Mouse (Mus musculus): ENCODE data around the gene Golt1b.
A peak's percentile ranks its signal among the peaks of the same experiment; 100 is the strongest.
"Not testable (repeated sequence)": the region's sequence is repeated elsewhere in the genome, so short reads cannot be mapped to it uniquely, and the experiment has no call there.

Golt1b gene

GRCm38 (mm10) chr6:142387011-142387754 lies at the start of gene Golt1b, which contains the start of gene Recql:
Golt1b (plus strand) TSS chr6:142387221.
Recql (minus strand) TSS chr6:142387087.
- DNase-seq = peak; percentile 98

- no peak for DNase-seq
Measured at GRCm38 (mm10) chr6:142338961-142339360, 48.1 kb upstream of the Golt1b start.

DNA sequence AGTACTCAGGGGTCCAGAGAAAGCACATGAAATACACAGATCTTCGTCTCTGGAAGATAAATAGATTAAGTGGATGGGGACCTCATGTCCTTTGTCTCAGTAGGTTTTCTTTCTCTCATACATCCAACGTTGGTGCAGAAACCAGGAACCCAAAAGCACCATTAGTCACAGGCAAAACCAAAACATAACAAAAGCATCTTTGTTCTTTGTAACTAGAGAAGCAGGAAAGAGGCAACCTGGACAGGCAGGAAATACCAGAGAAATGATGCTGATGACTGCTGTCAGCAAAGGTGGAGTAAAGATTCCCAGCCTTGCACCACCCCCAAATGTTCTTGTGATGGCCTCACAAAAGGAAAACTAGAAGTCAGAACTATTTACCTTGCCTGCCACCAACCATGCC lies 47.4 kb upstream of the Golt1b start:
- no peak for DNase-seq

GRCm38 (mm10) chr6:142343561-142343960 lies 43.5 kb upstream of the Golt1b start:
- peak; percentile 73 for DNase-seq

- DNase-seq = peak; percentile 75
Measured at GRCm38 (mm10) chr6:142345440-142346038, 41.5 kb upstream of the Golt1b start, which contains the start of gene Pyroxd1. Pyroxd1 (plus strand) TSS chr6:142345654.

DNA sequence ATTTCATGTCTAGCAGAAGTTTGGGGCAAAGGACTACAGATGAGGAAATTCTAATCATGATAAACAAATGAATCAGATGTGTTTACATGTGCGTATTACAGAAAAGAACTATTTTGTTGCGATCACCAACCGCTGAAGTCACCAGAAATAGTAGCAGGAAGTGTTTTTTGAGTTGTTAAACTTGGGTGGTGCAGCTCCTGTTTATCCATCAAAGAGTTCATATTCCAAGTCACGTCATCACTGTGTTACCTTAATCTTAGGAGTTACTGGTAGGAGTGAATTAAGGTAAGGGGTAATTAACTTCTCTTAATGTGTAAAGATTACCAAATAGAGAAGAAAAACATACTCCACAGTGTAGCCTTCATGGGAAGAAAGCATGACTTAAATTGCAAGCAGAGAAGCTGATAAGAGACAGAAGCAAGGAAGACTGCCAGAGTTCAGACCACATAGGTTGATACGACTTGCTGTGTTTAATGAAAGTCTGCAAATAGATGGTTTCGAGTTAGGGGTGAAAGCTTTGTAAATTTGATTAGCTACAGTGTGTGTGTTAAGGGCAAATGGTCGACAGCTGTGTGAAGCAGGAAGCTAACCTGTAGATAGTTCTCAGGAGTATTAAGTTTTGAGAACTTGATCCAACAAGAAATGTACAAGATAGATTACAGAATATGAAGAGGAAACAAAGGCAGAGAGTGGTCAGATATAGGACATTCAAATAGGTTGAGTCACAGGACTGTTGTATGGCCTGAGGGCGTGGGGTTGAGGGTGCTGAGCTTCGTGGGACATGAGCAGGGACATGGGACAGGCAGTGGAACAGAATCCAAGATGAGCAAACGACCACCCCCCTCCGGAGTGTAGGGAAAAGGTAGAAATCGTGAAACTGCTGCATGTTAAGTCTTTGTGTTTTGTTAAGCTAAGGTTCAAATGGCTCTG lies 40.6 kb upstream of the Golt1b start:
- DNase-seq = no peak

DNA sequence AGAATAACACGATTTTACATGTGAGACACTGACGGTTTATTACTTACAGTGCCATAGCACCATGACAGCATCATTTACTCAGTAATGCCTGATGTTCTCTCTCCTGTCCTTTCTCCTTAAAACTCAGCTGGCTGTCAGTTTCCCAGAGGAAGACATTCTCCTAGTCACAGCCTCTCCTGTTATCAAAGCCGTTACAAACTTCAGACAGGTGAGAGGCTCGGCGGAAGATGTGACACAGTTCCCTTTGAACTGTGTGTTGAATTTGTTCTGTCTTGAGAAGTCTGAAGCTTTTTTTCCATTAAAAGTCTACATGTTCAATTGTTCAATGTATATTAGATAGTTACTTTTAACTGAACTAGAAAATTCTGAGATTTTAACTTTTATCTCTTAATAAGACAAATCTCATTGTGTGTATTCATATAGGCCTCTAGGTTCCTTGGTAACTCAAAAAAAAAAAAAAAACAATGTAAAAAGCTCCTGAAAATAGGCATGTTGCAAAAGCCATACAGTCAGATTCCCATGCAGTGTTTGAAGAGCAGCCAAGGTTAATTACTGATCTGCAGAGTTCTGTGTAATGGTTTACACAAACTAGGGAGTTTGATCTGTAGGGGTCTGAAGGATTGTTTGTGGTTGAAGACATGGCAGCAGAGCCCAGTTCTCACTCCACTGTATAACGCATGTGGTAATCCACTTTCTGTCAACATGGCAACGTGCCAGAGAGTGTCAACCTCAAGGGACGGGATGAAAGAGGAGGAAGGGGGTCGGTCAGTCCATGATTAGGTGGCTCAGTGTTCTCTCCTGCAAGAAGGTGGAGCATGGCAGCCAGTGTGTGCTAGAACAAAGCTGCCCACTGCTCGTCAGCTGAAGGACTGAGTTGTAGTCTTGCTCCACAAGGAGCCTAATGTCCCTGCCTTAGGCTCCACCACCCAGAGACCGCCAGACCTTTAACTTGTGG lies 39.3 kb upstream of the Golt1b start:
- DNase-seq = no peak

DNA sequence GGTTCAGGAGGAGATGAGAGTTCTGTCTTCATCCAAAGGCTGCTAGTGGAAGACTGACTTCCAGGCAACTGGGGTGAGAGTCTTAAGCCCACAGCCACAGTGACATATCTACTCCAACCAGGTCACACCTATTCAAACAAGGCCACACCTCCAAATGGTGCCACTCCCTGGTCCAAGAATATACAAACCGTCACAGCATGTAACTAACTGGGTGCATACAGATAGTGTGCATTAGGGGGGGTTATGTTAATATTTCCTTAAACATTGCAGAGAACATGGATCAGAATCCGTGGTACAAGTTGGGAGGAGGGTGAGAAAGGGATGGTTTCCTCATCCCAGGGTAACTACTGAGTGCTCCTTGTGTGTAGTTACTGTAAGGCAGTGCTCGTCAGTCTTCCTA lies 34.9 kb upstream of the Golt1b start:
- not testable (repeated sequence) for DNase-seq

GRCm38 (mm10) chr6:142357106-142357505 lies 29.9 kb upstream of the Golt1b start:
- no peak for DNase-seq

- DNase-seq = no peak
Measured at GRCm38 (mm10) chr6:142362036-142362435, 25.0 kb upstream of the Golt1b start.

DNA sequence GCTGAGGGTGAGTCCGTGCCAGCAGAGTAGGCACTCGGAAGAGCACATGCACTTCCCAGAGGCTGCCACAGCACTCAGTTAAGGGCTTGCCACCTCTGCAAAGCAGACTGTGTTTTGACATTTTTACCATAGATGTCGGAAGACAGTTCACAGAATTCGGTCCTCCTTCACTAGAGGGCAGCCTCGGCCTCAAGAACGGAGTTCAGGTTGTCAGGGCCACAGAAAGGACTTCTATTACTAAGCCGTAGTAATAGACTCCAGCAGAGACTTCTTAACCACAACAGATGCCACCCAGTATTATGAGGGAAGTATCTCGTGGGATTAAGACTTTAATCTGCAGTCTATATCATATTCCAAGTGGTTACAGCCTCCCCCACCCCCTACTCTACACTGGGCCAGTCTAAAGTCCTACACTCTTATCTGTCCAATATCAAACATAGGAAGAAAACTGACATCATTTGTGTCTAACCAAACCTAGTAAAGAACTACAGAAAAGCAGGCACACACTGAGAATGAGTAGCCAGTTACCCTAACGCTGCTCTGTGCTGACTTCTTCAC lies 23.9 kb upstream of the Golt1b start:
- no peak for DNase-seq

DNA sequence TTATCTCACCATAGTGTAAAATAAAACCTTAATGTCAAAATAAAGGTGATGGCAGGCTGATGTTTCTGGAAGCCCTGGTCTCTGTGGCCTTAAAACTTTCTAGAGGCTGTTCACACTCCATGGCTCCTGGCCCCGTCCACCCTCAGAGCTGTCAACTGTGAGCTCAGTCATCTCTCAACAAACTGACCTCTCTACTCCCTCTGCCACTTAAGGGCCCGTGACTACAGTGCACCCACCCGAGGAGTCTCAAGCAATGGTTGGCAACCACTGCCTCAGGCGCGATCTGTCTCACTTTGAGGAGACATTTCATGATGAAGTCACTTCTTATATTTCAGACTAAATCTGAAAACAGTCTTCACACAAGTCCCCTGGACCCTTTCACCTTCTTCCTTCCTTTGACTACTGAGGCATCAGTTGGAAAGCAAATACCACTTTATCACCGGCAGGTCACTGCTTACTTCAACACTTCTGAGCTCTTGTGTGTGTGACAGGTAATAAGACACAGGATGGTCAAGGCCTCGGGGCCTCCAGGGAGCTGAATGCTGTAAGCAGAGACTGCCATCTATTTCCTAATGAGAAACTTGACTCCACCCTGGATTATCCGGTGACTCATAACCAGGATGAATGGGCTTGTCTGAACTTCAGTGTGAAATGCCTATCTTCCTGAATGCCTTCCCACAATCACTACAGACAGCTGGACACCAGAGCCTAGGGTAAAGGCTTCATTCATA lies 21.1 kb upstream of the Golt1b start:
- DNase-seq = no peak

DNA sequence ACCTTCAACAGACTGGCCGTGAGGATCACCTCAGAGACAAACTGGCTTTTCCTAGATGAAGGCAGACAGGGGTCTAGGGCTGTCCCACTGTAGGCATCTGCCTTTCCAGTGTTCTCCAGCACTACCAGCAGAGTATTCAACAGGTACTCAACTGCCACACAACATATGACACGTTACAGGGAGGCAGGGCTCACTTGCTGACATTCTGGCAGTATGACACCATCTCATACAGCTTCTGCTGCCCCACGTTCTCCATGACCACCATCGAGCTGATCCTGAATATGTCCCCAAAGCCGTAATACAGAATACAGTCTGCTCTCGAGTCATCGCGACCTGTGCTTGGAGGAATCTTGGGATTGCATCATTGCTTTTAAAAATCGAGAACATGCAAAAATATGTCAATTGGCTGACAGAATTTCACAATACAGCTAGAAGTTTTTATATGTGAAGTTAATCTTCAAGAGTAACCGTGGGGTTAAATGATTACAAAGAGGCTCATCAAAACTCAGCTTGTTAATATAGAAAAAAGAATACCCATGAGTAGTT lies 20.5 kb upstream of the Golt1b start:
- no peak for DNase-seq

GRCm38 (mm10) chr6:142367565-142367964 lies 19.5 kb upstream of the Golt1b start:
- DNase-seq = no peak

DNA sequence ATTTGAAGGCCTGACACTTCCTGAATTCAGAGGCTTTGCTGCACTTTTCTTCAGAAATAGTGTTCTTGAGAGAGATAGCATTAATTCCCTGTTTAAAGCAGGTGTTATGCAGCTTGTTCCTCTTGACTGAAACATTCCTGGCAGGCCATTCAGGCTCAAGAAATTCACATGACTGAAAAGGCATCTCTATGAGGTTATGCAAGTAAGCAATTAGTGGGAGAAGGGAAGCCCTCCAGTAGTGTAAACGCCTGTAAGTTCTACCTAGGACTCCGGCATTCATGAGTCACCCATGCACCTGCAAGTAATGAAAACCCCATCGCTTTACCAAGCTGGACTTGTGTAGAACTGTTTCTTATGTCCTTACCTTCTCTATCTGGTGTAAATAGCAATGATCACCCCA lies 17.5 kb upstream of the Golt1b start:
- DNase-seq = no peak

GRCm38 (mm10) chr6:142377081-142377480 lies 9.9 kb upstream of the Golt1b start:
- no peak for DNase-seq

DNA sequence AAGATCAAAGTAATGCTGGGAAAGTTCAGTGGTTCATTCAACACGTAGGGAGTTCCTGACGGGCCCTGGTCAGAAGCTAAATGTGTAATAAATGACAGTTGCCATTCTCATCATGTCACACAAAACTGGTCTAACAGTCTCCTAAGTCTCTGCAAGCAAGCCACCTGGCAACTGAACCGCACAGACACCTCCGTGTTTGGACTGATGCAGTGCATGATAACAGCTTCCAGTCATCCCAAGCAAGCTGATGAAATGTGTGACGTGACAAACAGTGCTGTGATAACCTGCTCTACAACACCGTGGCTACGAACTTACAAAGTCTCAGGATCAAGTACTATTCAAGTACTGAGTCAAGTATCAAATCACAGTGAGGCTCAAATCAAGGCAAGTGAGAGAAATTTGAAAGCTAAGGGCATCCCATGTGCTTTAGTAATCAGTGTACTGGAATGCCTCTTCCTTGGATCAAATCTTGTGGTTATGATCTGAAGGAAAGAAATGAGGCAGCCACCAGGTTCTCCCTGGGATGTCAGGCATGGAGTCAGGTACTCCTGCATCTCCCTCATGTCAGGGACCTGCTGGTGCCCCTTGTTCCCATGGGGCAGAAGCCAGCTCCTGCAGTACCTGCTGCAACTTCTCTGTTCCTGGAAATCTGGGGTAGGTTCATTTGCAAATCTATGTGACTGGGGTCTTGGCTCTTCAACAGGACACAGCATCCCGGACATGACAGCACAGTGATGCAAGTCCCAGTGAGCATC lies 8.3 kb upstream of the Golt1b start:
- DNase-seq = no peak

DNA sequence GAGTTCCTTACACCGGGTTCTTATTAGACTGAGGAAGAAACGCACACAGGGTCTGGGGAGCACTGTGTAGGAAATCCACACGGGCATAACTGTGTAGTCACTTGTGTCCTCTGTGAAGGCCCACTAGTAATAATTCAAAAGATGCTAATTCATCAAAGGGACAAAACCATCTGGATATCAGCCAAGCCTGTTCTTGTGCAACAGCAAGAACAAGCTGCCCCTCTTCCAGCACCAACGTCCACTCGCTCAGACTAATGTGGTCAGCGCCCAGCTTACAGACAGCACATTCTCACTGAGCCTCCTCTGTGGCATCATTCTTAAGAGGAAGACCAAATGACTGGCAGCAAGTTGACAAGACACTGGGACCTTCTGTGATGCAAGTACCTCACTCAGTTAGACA lies 7.1 kb upstream of the Golt1b start:
- no peak for DNase-seq

GRCm38 (mm10) chr6:142381615-142382014 lies 5.4 kb upstream of the Golt1b start:
- DNase-seq = no peak

- no peak for DNase-seq
Measured at GRCm38 (mm10) chr6:142384521-142384920, 2.5 kb upstream of the Golt1b start.

Measured in right cerebral cortex, postnatal 4 days (tissue).